Mouse (Mus musculus) c-Kit-positive CD71-positive TER-119-positive erythroid progenitor cells, embryonic 14.5 days (primary cell): ENCODE results near the gene Anxa5.

Experiments used
- DNase-seq: peaks from one replicate; pipeline ENCODE4 v3.0.0-alpha.2; 2013; ENCODE audit warnings: low spot score

Gene Anxa5

GRCm38 (mm10) chr3:36488899-36489589 is 13.3 kb upstream of the Anxa5 start:
- no peak for DNase-seq

GRCm38 (mm10) chr3:36488367-36488766 is 12.7 kb upstream of the Anxa5 start:
- DNase-seq, result no peak

- no peak for DNase-seq
Observed at GRCm38 (mm10) chr3:36486881-36487280, 11.2 kb upstream of the Anxa5 start.

GRCm38 (mm10) chr3:36486176-36486575 is 10.5 kb upstream of the Anxa5 start:
- no peak for DNase-seq

- DNase-seq, result no peak
Observed at GRCm38 (mm10) chr3:36484292-36484691, 8.6 kb upstream of the Anxa5 start.

GRCm38 (mm10) chr3:36482940-36483339 is 7.2 kb upstream of the Anxa5 start:
- no peak for DNase-seq

GRCm38 (mm10) chr3:36481776-36482193 is 6.1 kb upstream of the Anxa5 start:
- DNase-seq, result no peak

GRCm38 (mm10) chr3:36480486-36480885 is 4.8 kb upstream of the Anxa5 start:
- DNase-seq, result no peak

- no peak for DNase-seq
Observed at GRCm38 (mm10) chr3:36478776-36479175, 3.1 kb upstream of the Anxa5 start.

GRCm38 (mm10) chr3:36476261-36477155 is 814 bp upstream of the Anxa5 start:
- no peak for DNase-seq

GRCm38 (mm10) chr3:36474938-36475483 is 683 bp downstream of the Anxa5 start:
- DNase-seq, result no peak

GRCm38 (mm10) chr3:36474421-36474820 is 1.3 kb downstream of the Anxa5 start:
- DNase-seq, result no peak

- no peak for DNase-seq
Observed at GRCm38 (mm10) chr3:36473222-36473621, 2.5 kb downstream of the Anxa5 start.

- no peak for DNase-seq
Observed at GRCm38 (mm10) chr3:36471856-36472255, 3.8 kb downstream of the Anxa5 start.

- no peak for DNase-seq
Observed at GRCm38 (mm10) chr3:36468871-36469270, 6.8 kb downstream of the Anxa5 start.

- DNase-seq, result no peak
Observed at GRCm38 (mm10) chr3:36467632-36468031, 8.1 kb downstream of the Anxa5 start.

- DNase-seq, result no peak
Observed at GRCm38 (mm10) chr3:36465538-36465937, 10.2 kb downstream of the Anxa5 start.

- DNase-seq, result no peak
Observed at GRCm38 (mm10) chr3:36462348-36462747, 13.3 kb downstream of the Anxa5 start.

GRCm38 (mm10) chr3:36461819-36462218 is 13.9 kb downstream of the Anxa5 start:
- no peak for DNase-seq

- DNase-seq, result no peak
Observed at GRCm38 (mm10) chr3:36460717-36461116, 15.0 kb downstream of the Anxa5 start.

- DNase-seq, result no peak
Observed at GRCm38 (mm10) chr3:36455566-36455965, 20.1 kb downstream of the Anxa5 start.

- DNase-seq, result no peak
Observed at GRCm38 (mm10) chr3:36455124-36455523, 20.6 kb downstream of the Anxa5 start.

GRCm38 (mm10) chr3:36452502-36452901 is 23.2 kb downstream of the Anxa5 start:
- no peak for DNase-seq
